Mouse (Mus musculus) left cerebral cortex, adult 2 months (tissue): ENCODE results near the gene Rdh16f2. TPM values are rescaled to one million over a fixed set of nuclear protein-coding genes. Genes with fewer than 3 reads are reported as not detected.
"Not testable (repeated sequence)": the region's sequence is repeated elsewhere in the genome, so short reads cannot be mapped to it uniquely, and the experiment has no call there.

Source experiments
- DNase-seq, 2 experiments: peaks; one replicate each; pipeline ENCODE4 v3.0.0; 2021 to 2022; ENCODE audit warnings: low spot score in 2 of 2, mixed read lengths in 1 of 2; ENCODE audit errors: extremely low spot score in 1 of 2
- H3K27ac ChIP-seq: fragments of 200-600 bp; 2 replicates; pipeline ENCODE4 v1.8.1; 2022
- H3K4me3 ChIP-seq: fragments of 200-600 bp; 2 replicates; pipeline ENCODE4 v1.8.1; 2022
- CTCF ChIP-seq: fragments of 200-600 bp; IDR thresholded peaks from 2 replicates; pipeline ENCODE4 v1.8.1; 2022; ENCODE audit warnings: antibody characterized with exemption, mild to moderate bottlenecking, moderate library complexity
- intact Hi-C: fragments of 180-260 bp; cut with DNase I; formaldehyde crosslinking; loops from one replicate; pipeline ENCODE4 v1.15.1; 2025
- total RNA-seq, 2 experiments: library from RNA; stranded (reverse); gene quantifications; 2 replicates each; pipeline ENCODE4 v1.2.3; 2021

The Rdh16f2 gene
- total RNA-seq, 2 experiments from 2014 or later = not detected

- no peak overlapping the region for H3K4me3 ChIP-seq
- no peak for TF ChIP-seq CTCF
- no peak overlapping the region for H3K27ac ChIP-seq
- intact Hi-C loops = no loop called here
- DNase-seq = no peak
Measured at GRCm38 (mm10) chr10:127856376-127856775, 9.9 kb upstream of the Rdh16f2 start.

- no peak overlapping the region for H3K4me3 ChIP-seq
- intact Hi-C loops = no loop called here
- H3K27ac ChIP-seq = no peak overlapping the region
- no peak for DNase-seq
- no peak for TF ChIP-seq CTCF
Measured at GRCm38 (mm10) chr10:127864931-127865330, 1.3 kb upstream of the Rdh16f2 start.

- peak; percentile 53 for TF ChIP-seq CTCF
- no peak overlapping the region for H3K4me3 ChIP-seq
- intact Hi-C loops = loop anchor here (2.0 kb wide), 1 partner anchor 64 kb away; no protein-coding TSS in a partner anchor
- peak; percentile 9 to 11 for DNase-seq
- H3K27ac ChIP-seq = no peak overlapping the region
Measured at GRCm38 (mm10) chr10:127872484-127872883, 6.2 kb downstream of the Rdh16f2 start.

- Histone ChIP-seq H3K4me3 (no peak overlapping the region), H3K27ac (no peak overlapping the region)
- DNase-seq = no peak
- intact Hi-C loops = no loop called here
- no peak for TF ChIP-seq CTCF
Measured at GRCm38 (mm10) chr10:127877681-127878080, 11.4 kb downstream of the Rdh16f2 start.

- intact Hi-C loops = no loop called here
- H3K27ac ChIP-seq = no peak overlapping the region
- no peak overlapping the region for H3K4me3 ChIP-seq
- no peak for DNase-seq
- no peak for TF ChIP-seq CTCF
Measured at GRCm38 (mm10) chr10:127878262-127879057, 12.2 kb downstream of the Rdh16f2 start.

GRCm38 (mm10) chr10:127879155-127879688, 12.9 kb downstream of the Rdh16f2 start:
- H3K27ac ChIP-seq = no peak overlapping the region
- TF ChIP-seq CTCF = no peak
- DNase-seq = peak in 1 of 2 experiments; percentile 15
- no peak overlapping the region for H3K4me3 ChIP-seq
- intact Hi-C loops = no loop called here

GRCm38 (mm10) chr10:127881041-127881440, 14.8 kb downstream of the Rdh16f2 start:
- DNase-seq = no peak
- no peak for TF ChIP-seq CTCF
- intact Hi-C loops = no loop called here

GRCm38 (mm10) chr10:127886551-127886950, 20.3 kb downstream of the Rdh16f2 start:
- no peak for TF ChIP-seq CTCF
- Histone ChIP-seq H3K27ac (no peak overlapping the region), H3K4me3 (no peak overlapping the region)
- intact Hi-C loops = no loop called here
- no peak for DNase-seq

More at GRCm38 (mm10) chr10:127881041-127881440, 14.8 kb downstream of the Rdh16f2 start:
- Histone ChIP-seq H3K27ac (no peak overlapping the region), H3K4me3 (no peak overlapping the region)

GRCm38 (mm10) chr10:127886971-127887370, 20.7 kb downstream of the Rdh16f2 start:
- Histone ChIP-seq H3K4me3 (no peak overlapping the region), H3K27ac (no peak overlapping the region)
- DNase-seq = no peak
- TF ChIP-seq CTCF = no peak
- intact Hi-C loops = no loop called here

GRCm38 (mm10) chr10:127888605-127889004, 22.3 kb downstream of the Rdh16f2 start, which contains the start of gene Rdh7:
Gene Rdh7 (minus strand): TSS chr10:127888817.
- intact Hi-C loops = no loop called here
- no peak within 1 kb of the TSS for H3K4me3 ChIP-seq
- TF ChIP-seq CTCF = no peak
- no peak for DNase-seq
- no peak within 1 kb of the TSS for H3K27ac ChIP-seq

GRCm38 (mm10) chr10:127891481-127891880, 25.2 kb downstream of the Rdh16f2 start:
- DNase-seq = no peak
- intact Hi-C loops = no loop called here
- no peak for TF ChIP-seq CTCF
- H3K4me3 ChIP-seq = no peak overlapping the region
- H3K27ac ChIP-seq = no peak overlapping the region

GRCm38 (mm10) chr10:127893163-127894022, 27.1 kb downstream of the Rdh16f2 start:
- DNase-seq, H3K4me3 ChIP-seq, intact Hi-C loops, H3K27ac ChIP-seq: not testable (repeated sequence)
